Mouse (Mus musculus) G1E (cell line): ENCODE data around the gene Gm17571.

Experiments used
- CTCF ChIP-seq: IDR thresholded peaks from 2 replicates; pipeline ENCODE4 v1.5.1; 2012; ENCODE audit warnings: low read depth, low read length, inconsistent platforms, mixed read lengths
- GATA1 ChIP-seq: IDR thresholded peaks from 2 replicates; pipeline ENCODE4 v1.6.1; 2012; ENCODE audit warnings: borderline replicate concordance, low read length, inconsistent platforms, mixed read lengths
- POLR2AphosphoS5 ChIP-seq: IDR thresholded peaks from 2 replicates; pipeline ENCODE4 v1.6.1; 2012; ENCODE audit warnings: low read depth, low read length, inconsistent platforms; ENCODE audit not compliant: insufficient replicate concordance
- TAL1 ChIP-seq: conservative IDR thresholded peaks from 2 replicates; pipeline ENCODE4 v1.6.1; 2012; ENCODE audit warnings: low read depth, low read length, inconsistent platforms, mixed read lengths

DNA sequence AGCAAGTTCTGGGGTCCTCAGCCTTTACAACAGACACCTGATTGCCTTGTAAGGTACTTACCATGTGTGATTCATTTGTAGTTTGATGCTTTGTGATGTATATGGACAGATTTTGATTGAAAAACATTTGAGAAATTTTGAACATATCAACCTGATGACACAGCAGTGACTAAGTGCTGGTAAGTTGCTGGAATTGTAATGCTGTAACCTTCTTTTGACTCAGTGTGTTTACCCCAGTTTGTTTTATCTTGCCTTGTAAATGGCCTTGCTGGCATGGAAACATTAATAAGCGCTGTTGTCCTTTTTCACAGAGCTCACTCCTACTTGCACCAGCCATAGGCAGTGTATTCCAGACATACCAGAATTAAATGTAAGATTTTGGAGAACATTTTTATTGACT, 14.4 kb upstream of the Gm17571 start:
- no peak for TF ChIP-seq CTCF
- no peak for TF ChIP-seq TAL1
- no peak for TF ChIP-seq GATA1
- no peak for TF ChIP-seq POLR2AphosphoS5
